ENCODE assay signal across 8 mouse cellular contexts in the genomic region with DNA sequence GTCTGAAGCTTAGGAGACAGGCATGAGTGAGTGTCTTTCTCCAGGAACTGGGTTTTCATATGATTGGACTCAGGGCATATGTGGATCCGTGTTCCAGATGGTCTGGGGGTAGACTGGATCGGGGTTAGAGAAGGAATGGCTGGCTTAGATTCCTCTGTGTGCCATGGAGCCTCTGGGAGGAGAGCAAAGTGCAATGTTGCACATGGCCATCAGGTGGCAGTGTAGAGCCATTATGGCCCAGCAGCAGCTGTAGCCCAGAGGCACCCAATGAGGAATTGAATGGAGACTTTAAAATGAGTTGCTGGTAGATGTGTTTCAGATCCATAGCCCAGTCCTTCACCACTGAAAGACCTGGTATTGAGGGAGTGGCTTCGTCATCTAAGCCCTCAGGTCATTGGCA. TPM values are rescaled to one million over a fixed set of nuclear protein-coding genes. Genes with fewer than 3 reads are reported as not detected.
DNase-seq lines count a peak whose midpoint lies in the region; ATAC-seq and TF ChIP-seq lines count a peak whose summit lies in the region.

No protein-coding gene starts in this region.

- H3K27me3 ChIP-seq in G1E (ENCODE audit: insufficient read depth, low read length) = peaks cover 4% of the 10 kb centered on the region; the same call in 1 of the 2 replicates
- H3K27me3 ChIP-seq in forebrain, postnatal 0 days (ENCODE audit: insufficient read depth, low read length) = no peaks in the 10 kb centered on the region
- no peaks in the 10 kb centered on the region for H3K27me3 ChIP-seq in intestine, embryonic 15.5 days (replicated peaks)
- no peaks in the 10 kb centered on the region for H3K27me3 ChIP-seq in liver, adult 2 months (ENCODE audit: control insufficient read depth, insufficient read depth, low read length)
- no peaks in the 10 kb centered on the region for H3K27me3 ChIP-seq in stomach, embryonic 14.5 days (ENCODE audit: control insufficient read depth, insufficient read depth, low read length)

- TF ChIP-seq CTCF in G1E (IDR thresholded peaks at IDR 0.05; ENCODE audit: low read depth, low read length) = peak; percentile 93
- peak; percentile 97 for TF ChIP-seq CTCF in forebrain, postnatal 0 days (IDR thresholded peaks at IDR 0.05; ENCODE audit: low read depth)
- TF ChIP-seq CTCF in liver, adult 2 months (IDR thresholded peaks at IDR 0.05; ENCODE audit: low read depth, low read length) = peak; percentile 99

- peaks cover 8% of the 10 kb centered on the region for H3K9me3 ChIP-seq in G1E (replicated peaks)
- H3K9me3 ChIP-seq in forebrain, postnatal 0 days (ENCODE audit: low read length) = no peaks in the 10 kb centered on the region
- no peaks in the 10 kb centered on the region for H3K9me3 ChIP-seq in intestine, embryonic 15.5 days
- H3K9me3 ChIP-seq in stomach, embryonic 14.5 days (ENCODE audit: control insufficient read depth, low read depth, low read length) = no peaks in the 10 kb centered on the region

- WGBS in forebrain, postnatal 0 days = 9% methylated on average over 3 of the region's 3 CpGs
- WGBS in intestine, embryonic 15.5 days = 9% methylated on average over 3 of the region's 3 CpGs
- WGBS in liver, adult 2 months = 4% methylated on average over 3 of the region's 3 CpGs
- WGBS in stomach, embryonic 14.5 days = 14% methylated on average over 3 of the region's 3 CpGs

- H3K4me2 ChIP-seq in forebrain, postnatal 0 days (ENCODE audit: low read depth) = no peak overlapping the region
- H3K4me2 ChIP-seq in intestine, embryonic 15.5 days (replicated peaks) = no peak overlapping the region
- no peak overlapping the region for H3K4me2 ChIP-seq in stomach, embryonic 14.5 days (replicated peaks; ENCODE audit: low read depth, low read length)

- no peak overlapping the region for H3K9ac ChIP-seq in forebrain, postnatal 0 days
- no peak overlapping the region for H3K9ac ChIP-seq in intestine, embryonic 15.5 days
- no peak overlapping the region for H3K9ac ChIP-seq in liver, adult 2 months (ENCODE audit: low read depth, low read length)
- H3K9ac ChIP-seq in stomach, embryonic 14.5 days (replicated peaks; ENCODE audit: low read depth, low read length) = no peak overlapping the region

- no peak; the same call in 1 of the 2 replicates for ATAC-seq in G1E (ENCODE audit: extremely low read depth, insufficient number of reproducible peaks, low FRiP score, poor library complexity, severe bottlenecking)
- peak; percentile 91 for ATAC-seq in forebrain, postnatal 0 days
- peak; percentile 73; the same call in 1 of the 2 replicates for ATAC-seq in intestine, embryonic 15.5 days
- ATAC-seq in monocyte, adult 5-6 weeks (replicated peaks; ENCODE audit: insufficient number of reproducible peaks, low FRiP score, low TSS enrichment, poor library complexity, severe bottlenecking) = peak; percentile 84
- peak; percentile 66; the same call in 1 of the 2 replicates for ATAC-seq in stomach, embryonic 14.5 days (ENCODE audit: insufficient number of reproducible peaks, insufficient read depth, low FRiP score, low read depth)

- no peak for TF ChIP-seq POLR2A in liver, adult 2 months (IDR thresholded peaks at IDR 0.05; ENCODE audit: extremely low read depth, insufficient read depth, low read length)

- H3K36me3 ChIP-seq in G1E (replicated peaks) = no peaks in the 10 kb centered on the region
- H3K36me3 ChIP-seq in forebrain, postnatal 0 days (ENCODE audit: insufficient read depth) = no peaks in the 10 kb centered on the region
- H3K36me3 ChIP-seq in intestine, embryonic 15.5 days = no peaks in the 10 kb centered on the region
- no peaks in the 10 kb centered on the region for H3K36me3 ChIP-seq in liver, adult 2 months (ENCODE audit: control insufficient read depth, insufficient read depth, low read length)
- H3K36me3 ChIP-seq in stomach, embryonic 14.5 days (ENCODE audit: control insufficient read depth, insufficient read depth, low read length) = no peaks in the 10 kb centered on the region

- H3K79me2 ChIP-seq in liver, adult 2 months (ENCODE audit: control insufficient read depth, insufficient read depth, low read length) = no peaks in the 10 kb centered on the region

- DNase-seq in 416B (ENCODE audit: low read depth) = peak; percentile 60
- DNase-seq in G1E (ENCODE audit: low spot score) = peak; percentile 57
- peak; percentile 68 for DNase-seq in cerebellum, adult 8-10 months
- peak; percentile 91 for DNase-seq in forebrain, postnatal 0 days
- DNase-seq in liver, adult 2 months (ENCODE audit: extremely low read depth, low read depth, low spot score) = peak; percentile 38

- H3K4me3 ChIP-seq in G1E (ENCODE audit: low read depth, low read length) = no peak overlapping the region
- H3K4me3 ChIP-seq in forebrain, postnatal 0 days (ENCODE audit: low read depth, low read length) = no peak overlapping the region
- H3K4me3 ChIP-seq in intestine, embryonic 15.5 days (replicated peaks) = no peak overlapping the region
- no peak overlapping the region for H3K4me3 ChIP-seq in liver, adult 2 months (ENCODE audit: insufficient read depth, low read depth, low read length)
- no peak overlapping the region for H3K4me3 ChIP-seq in stomach, embryonic 14.5 days (ENCODE audit: low read depth, low read length)

- H3K4me1 ChIP-seq in G1E (ENCODE audit: insufficient read depth, low read depth, low read length) = no peaks in the 10 kb centered on the region
- no peaks in the 10 kb centered on the region for H3K4me1 ChIP-seq in forebrain, postnatal 0 days (ENCODE audit: insufficient read depth)
- no peaks in the 10 kb centered on the region for H3K4me1 ChIP-seq in intestine, embryonic 15.5 days (replicated peaks)
- peaks cover 13% of the 10 kb centered on the region; the same call in 1 of the 2 replicates for H3K4me1 ChIP-seq in liver, adult 2 months (ENCODE audit: control insufficient read depth, insufficient read depth, low read length)
- H3K4me1 ChIP-seq in stomach, embryonic 14.5 days (ENCODE audit: control insufficient read depth, insufficient read depth, low read length) = no peaks in the 10 kb centered on the region

- no peak overlapping the region for H3K27ac ChIP-seq in forebrain, postnatal 0 days (ENCODE audit: low read depth, low read length)
- H3K27ac ChIP-seq in intestine, embryonic 15.5 days = no peak overlapping the region
- H3K27ac ChIP-seq in liver, adult 2 months (replicated peaks; ENCODE audit: insufficient read depth, low read depth, low read length) = no peak overlapping the region
- H3K27ac ChIP-seq in stomach, embryonic 14.5 days (ENCODE audit: low read length) = no peak overlapping the region

RNA-seq across cellular contexts. Expression of a gene that starts 17.8 kb away (rescaled TPM):
- total RNA-seq in G1E (2014; fragmentation: Nextera tagmentation) (not detected in 2 replicates), G1E (2017) (0.11 TPM in 1 of 2 replicates, not detected in the other)
- polyA plus RNA-seq in G1E (2012) = not detected in 2 replicates
- 5.1 and 8.5 TPM in 2 replicates for total RNA-seq in forebrain, postnatal 0 days (2014; rRNA removed)
- polyA plus RNA-seq in forebrain, postnatal 0 days (2015; fragmentation: Nextera tagmentation; extraction: Ambion mirVana) = 5.4 and 5.9 TPM in 2 replicates
- 6.3 and 6.6 TPM in 2 replicates for polyA plus RNA-seq in intestine, embryonic 15.5 days (2015; fragmentation: Nextera tagmentation; extraction: Ambion mirVana)
- total RNA-seq in liver, adult 2 months (2014; rRNA removed) = 6.6 and 9.9 TPM in 2 replicates
- polyA plus RNA-seq in liver, adult 2 months (2012; rRNA removed) = 8.1 and 9.2 TPM in 2 replicates
- total RNA-seq in monocyte, adult 5-6 weeks (2017) = not detected in 3 replicates
- polyA plus RNA-seq in stomach, embryonic 14.5 days (2014; fragmentation: Nextera tagmentation; extraction: Ambion mirVana) = 7.0 and 7.9 TPM in 2 replicates

RNA-seq across cellular contexts. Expression of a gene that starts 27.0 kb away (rescaled TPM):
- total RNA-seq in G1E (2014; fragmentation: Nextera tagmentation) (16.4 and 16.5 TPM in 2 replicates), G1E (2017) (14.9 and 16.4 TPM in 2 replicates)
- 47.2 and 64.3 TPM in 2 replicates for polyA plus RNA-seq in G1E (2012)
- total RNA-seq in forebrain, postnatal 0 days (2014; rRNA removed) = 38.6 and 52.4 TPM in 2 replicates
- 27.8 and 31.6 TPM in 2 replicates for polyA plus RNA-seq in forebrain, postnatal 0 days (2015; fragmentation: Nextera tagmentation; extraction: Ambion mirVana)
- 39.7 and 44.3 TPM in 2 replicates for polyA plus RNA-seq in intestine, embryonic 15.5 days (2015; fragmentation: Nextera tagmentation; extraction: Ambion mirVana)
- total RNA-seq in liver, adult 2 months (2014; rRNA removed) = 11.4 and 16.4 TPM in 2 replicates
- 23.0 and 25.7 TPM in 2 replicates for polyA plus RNA-seq in liver, adult 2 months (2012; rRNA removed)
- 16.7 to 31.7 TPM (median 22.8 TPM) in 3 replicates for total RNA-seq in monocyte, adult 5-6 weeks (2017)
- 21.8 and 25.7 TPM in 2 replicates for polyA plus RNA-seq in stomach, embryonic 14.5 days (2014; fragmentation: Nextera tagmentation; extraction: Ambion mirVana)

RNA-seq across cellular contexts. Expression of a gene that starts 30.8 kb away (rescaled TPM):
- total RNA-seq in G1E (2014; fragmentation: Nextera tagmentation) (3.8 and 4.4 TPM in 2 replicates), G1E (2017) (4.1 and 4.3 TPM in 2 replicates)
- polyA plus RNA-seq in G1E (2012) = 25.2 and 27.9 TPM in 2 replicates
- 8.1 and 8.5 TPM in 2 replicates for total RNA-seq in forebrain, postnatal 0 days (2014; rRNA removed)
- 4.2 and 5.7 TPM in 2 replicates for polyA plus RNA-seq in forebrain, postnatal 0 days (2015; fragmentation: Nextera tagmentation; extraction: Ambion mirVana)
- polyA plus RNA-seq in intestine, embryonic 15.5 days (2015; fragmentation: Nextera tagmentation; extraction: Ambion mirVana) = 13.1 and 14.7 TPM in 2 replicates
- 3.0 and 3.6 TPM in 2 replicates for total RNA-seq in liver, adult 2 months (2014; rRNA removed)
- polyA plus RNA-seq in liver, adult 2 months (2012; rRNA removed) = 8.1 and 8.3 TPM in 2 replicates
- total RNA-seq in monocyte, adult 5-6 weeks (2017) = 9.4 to 14.5 TPM (median 13.7 TPM) in 3 replicates
- 5.2 and 7.0 TPM in 2 replicates for polyA plus RNA-seq in stomach, embryonic 14.5 days (2014; fragmentation: Nextera tagmentation; extraction: Ambion mirVana)

RNA-seq across cellular contexts. Expression of a gene that starts 44.0 kb away (rescaled TPM):
- total RNA-seq in G1E (2014; fragmentation: Nextera tagmentation) (8.1 and 8.4 TPM in 2 replicates), G1E (2017) (24.5 and 25.7 TPM in 2 replicates)
- 9.0 and 9.5 TPM in 2 replicates for polyA plus RNA-seq in G1E (2012)
- 15.5 and 15.6 TPM in 2 replicates for total RNA-seq in forebrain, postnatal 0 days (2014; rRNA removed)
- 13.7 and 16.4 TPM in 2 replicates for polyA plus RNA-seq in forebrain, postnatal 0 days (2015; fragmentation: Nextera tagmentation; extraction: Ambion mirVana)
- polyA plus RNA-seq in intestine, embryonic 15.5 days (2015; fragmentation: Nextera tagmentation; extraction: Ambion mirVana) = 153 and 171 TPM in 2 replicates
- total RNA-seq in liver, adult 2 months (2014; rRNA removed) = 20.2 and 23.9 TPM in 2 replicates
- polyA plus RNA-seq in liver, adult 2 months (2012; rRNA removed) = 136 and 216 TPM in 2 replicates
- 16.7 to 76.6 TPM (median 44.4 TPM) in 3 replicates for total RNA-seq in monocyte, adult 5-6 weeks (2017)
- polyA plus RNA-seq in stomach, embryonic 14.5 days (2014; fragmentation: Nextera tagmentation; extraction: Ambion mirVana) = 39.0 and 39.2 TPM in 2 replicates

Comparison
In these comparisons a context has a peak if more than half of its experiments do, and no peak if none do; other contexts are left out.
1. DNase-seq: peak in every context shown above with its lines; median percentile 91 in forebrain, postnatal 0 days; 68 in cerebellum, adult 8-10 months; 60 in 416B; 57 in G1E; 38 in liver, adult 2 months.